Mouse (Mus musculus) forebrain, embryonic 15.5 days (tissue): ENCODE measurements around the gene Cttn. TPM values are rescaled to one million over a fixed set of nuclear protein-coding genes. Genes with fewer than 3 reads are reported as not detected.

Experiments
- ATAC-seq: fragments of 200-750 bp; cut with Nextera tagmentation; replicated peaks from 2 replicates; pipeline ENCODE4 v1.8.0; 2017; ENCODE audit warnings: mild to moderate bottlenecking, moderate TSS enrichment, moderate library complexity
- H3K27ac ChIP-seq: fragments of 300-500 bp; sonication (generic); replicated peaks from 2 replicates; pipeline ENCODE4 v1.5.1; 2015; ENCODE audit warnings: mild to moderate bottlenecking, inconsistent platforms
- H3K27me3 ChIP-seq: fragments of 300-500 bp; sonication (generic); 2 replicates; pipeline ENCODE4 v1.6.1; 2015; ENCODE audit warnings: inconsistent platforms
- H3K36me3 ChIP-seq: fragments of 300-500 bp; sonication (generic); 2 replicates; pipeline ENCODE4 v1.6.1; 2015; ENCODE audit warnings: mild to moderate bottlenecking, inconsistent platforms
- H3K4me1 ChIP-seq: fragments of 300-500 bp; sonication (generic); 2 replicates; pipeline ENCODE4 v1.6.1; 2015; ENCODE audit warnings: inconsistent platforms
- H3K4me2 ChIP-seq: fragments of 300-500 bp; sonication (generic); replicated peaks from 2 replicates; pipeline ENCODE4 v1.6.1; 2015; ENCODE audit warnings: mild to moderate bottlenecking, inconsistent platforms
- H3K4me3 ChIP-seq: fragments of 300-500 bp; sonication (generic); 2 replicates; pipeline ENCODE4 v1.5.1; 2015; ENCODE audit warnings: mild to moderate bottlenecking, inconsistent platforms
- H3K9ac ChIP-seq: fragments of 300-500 bp; sonication (generic); replicated peaks from 2 replicates; pipeline ENCODE4 v1.6.1; 2015; ENCODE audit warnings: mild to moderate bottlenecking, inconsistent platforms
- H3K9me3 ChIP-seq: fragments of 300-500 bp; sonication (generic); 2 replicates; pipeline ENCODE4 v1.6.1; 2016; ENCODE audit warnings: inconsistent platforms
- WGBS: fragments of 180-500 bp; shearing (Covaris S2); methylation state at CpG from one replicate; pipeline ENCODE4 v1.1.7; 2015; ENCODE audit warnings: mixed read lengths; 5-methylcytosine and 5-hydroxymethylcytosine counted together
- polyA plus RNA-seq: library from polyadenylated mRNA; unstranded; fragments of >200 nt; fragmentation: Nextera tagmentation; extraction: Ambion mirVana; gene quantifications from 2 replicates; pipeline ENCODE4 v1.2.1, GENCODE M21; 2015

The Cttn gene
- polyA plus RNA-seq, 1 experiment from 2014 or later = 171 TPM

DNA sequence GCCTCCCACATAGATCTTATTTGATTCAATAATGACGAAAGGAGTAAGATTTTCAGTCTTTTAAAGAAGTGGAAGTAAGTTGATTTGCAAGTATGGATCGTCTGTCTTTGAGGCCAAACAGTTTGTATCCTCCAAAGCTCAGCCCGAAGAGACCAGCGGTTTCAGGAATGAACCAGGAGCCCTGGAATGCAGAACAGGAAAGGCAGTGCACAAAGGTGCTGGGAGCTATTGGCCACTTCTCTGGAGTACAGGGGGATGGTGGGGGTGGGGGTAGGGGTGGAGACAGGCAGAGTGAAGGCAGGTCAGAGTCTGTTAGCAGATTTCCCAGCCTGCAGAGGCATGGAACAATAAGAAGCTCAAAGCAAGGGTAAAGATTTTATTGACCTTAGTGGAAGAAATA, 2.7 kb upstream of the Cttn start:
- peaks cover 18% of the 10 kb centered on the region for H3K36me3 ChIP-seq
- H3K9me3 ChIP-seq = no peaks in the 10 kb centered on the region
- H3K4me3 ChIP-seq = no peak overlapping the region
- no peak overlapping the region for H3K9ac ChIP-seq
- ATAC-seq = no peak
- no peaks in the 10 kb centered on the region for H3K27me3 ChIP-seq
- no peak overlapping the region for H3K27ac ChIP-seq
- 82% methylated on average over 4 of the region's 4 CpGs for WGBS
- H3K4me2 ChIP-seq = no peak overlapping the region
- H3K4me1 ChIP-seq = peaks cover 18% of the 10 kb centered on the region

DNA sequence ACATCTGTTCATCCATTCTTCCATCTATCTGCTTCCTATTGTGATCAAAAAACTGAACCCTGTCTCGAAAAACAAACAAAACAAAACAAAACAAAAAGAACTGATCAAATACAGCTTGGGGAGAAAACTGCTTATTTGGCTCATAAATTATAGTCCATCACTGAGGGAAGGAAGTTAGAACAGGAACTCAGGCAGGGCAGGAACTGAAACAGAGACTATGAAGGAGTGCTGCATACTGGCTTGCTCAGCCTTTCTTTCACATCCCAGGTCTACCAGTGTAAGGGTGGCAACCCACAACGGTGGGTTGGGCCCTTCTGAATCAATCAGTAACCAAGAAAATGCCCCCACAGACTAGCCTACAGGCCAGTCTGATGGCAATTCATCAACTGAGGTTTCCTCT, 294 bp upstream of the Cttn start:
- WGBS = 77% methylated on average over 2 of the region's 2 CpGs
- 0 out of 2 replicates have a peak, but pooled peaks cover 3% of the 10 kb centered on the region for H3K36me3 ChIP-seq
- peak overlapping the region; percentile 90 for H3K4me2 ChIP-seq

DNA sequence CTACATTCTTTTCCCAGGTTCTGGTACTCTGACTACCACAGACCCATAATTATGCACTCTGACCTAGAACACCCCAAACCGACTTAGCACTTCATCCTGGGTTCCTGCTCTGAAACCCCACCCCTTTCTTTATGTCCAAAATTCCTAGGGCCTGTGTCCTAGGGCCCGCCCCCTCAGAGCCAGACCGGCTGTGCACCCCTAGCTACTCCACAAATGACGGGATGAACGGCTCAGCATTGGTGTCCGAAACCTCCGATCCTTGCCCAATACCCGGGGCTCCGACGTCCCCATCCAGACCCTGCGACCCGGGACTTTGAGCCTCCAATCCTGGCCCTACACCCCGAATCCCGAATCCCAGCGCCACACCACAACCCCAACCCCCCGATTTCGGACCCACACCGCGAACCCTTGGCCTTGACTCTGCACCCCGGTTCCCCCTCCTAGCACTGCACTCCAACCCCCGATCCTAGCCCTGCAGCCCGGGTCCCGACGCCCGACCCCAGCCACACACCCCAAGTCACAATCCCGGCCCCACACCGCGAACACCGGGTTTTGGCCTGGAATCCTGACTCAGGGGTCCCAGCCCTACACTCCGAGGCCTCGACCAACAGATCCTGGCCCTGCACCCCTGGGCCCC, 783 bp downstream of the Cttn start:
- Histone ChIP-seq H3K9ac (peak overlapping the region; percentile 100), H3K27ac (peak overlapping the region; percentile 79), H3K4me1 (peaks cover 23% of the 10 kb centered on the region), H3K36me3 (peaks cover 4% of the 10 kb centered on the region), H3K9me3 (no peaks in the 10 kb centered on the region), H3K4me3 (peak overlapping the region; percentile 99), H3K4me2 (peak overlapping the region; percentile 90), H3K27me3 (no peaks in the 10 kb centered on the region)
- ATAC-seq = peak; percentile 24; the same call in 1 of the 2 replicates
- WGBS = 1% methylated on average over 31 of the region's 31 CpGs

More for the DNA sequence above, 294 bp upstream of the Cttn start:
- Histone ChIP-seq H3K9me3 (no peaks in the 10 kb centered on the region), H3K9ac (peak overlapping the region; percentile 100), H3K4me1 (peaks cover 23% of the 10 kb centered on the region), H3K27ac (peak overlapping the region; percentile 79), H3K4me3 (peak overlapping the region; percentile 99), H3K27me3 (no peaks in the 10 kb centered on the region)
- ATAC-seq = no peak

DNA sequence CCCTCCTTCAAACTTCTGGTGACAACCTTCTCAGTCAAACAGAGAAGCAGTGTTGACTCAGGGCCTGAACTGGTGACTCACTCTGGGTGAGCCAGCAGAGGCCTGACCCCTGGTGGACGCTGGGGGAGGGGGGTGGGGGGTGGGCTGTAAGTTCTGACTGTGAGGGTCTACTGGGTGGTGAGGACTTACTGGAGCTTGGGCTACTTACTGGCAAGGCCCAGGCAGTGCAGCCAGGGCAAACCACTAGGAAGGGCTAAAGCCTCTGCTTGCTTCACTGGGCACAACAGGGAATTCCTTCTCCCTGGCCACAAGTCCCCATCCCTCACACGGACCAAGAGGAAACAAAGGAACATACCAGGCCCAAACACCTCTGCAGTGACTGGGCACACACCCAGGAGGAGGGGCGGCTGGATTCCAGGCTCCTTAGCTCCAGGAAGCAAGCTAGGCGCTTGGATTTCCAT, 1.6 kb downstream of the Cttn start:
- Histone ChIP-seq H3K27ac (no peak overlapping the region), H3K4me1 (peaks cover 23% of the 10 kb centered on the region), H3K4me2 (peak overlapping the region; percentile 90), H3K9me3 (no peaks in the 10 kb centered on the region), H3K9ac (peak overlapping the region; percentile 100), H3K27me3 (no peaks in the 10 kb centered on the region), H3K4me3 (peak overlapping the region; percentile 99), H3K36me3 (peaks cover 12% of the 10 kb centered on the region)
- no peak for ATAC-seq
- WGBS = 26% methylated on average over 4 of the region's 4 CpGs

DNA sequence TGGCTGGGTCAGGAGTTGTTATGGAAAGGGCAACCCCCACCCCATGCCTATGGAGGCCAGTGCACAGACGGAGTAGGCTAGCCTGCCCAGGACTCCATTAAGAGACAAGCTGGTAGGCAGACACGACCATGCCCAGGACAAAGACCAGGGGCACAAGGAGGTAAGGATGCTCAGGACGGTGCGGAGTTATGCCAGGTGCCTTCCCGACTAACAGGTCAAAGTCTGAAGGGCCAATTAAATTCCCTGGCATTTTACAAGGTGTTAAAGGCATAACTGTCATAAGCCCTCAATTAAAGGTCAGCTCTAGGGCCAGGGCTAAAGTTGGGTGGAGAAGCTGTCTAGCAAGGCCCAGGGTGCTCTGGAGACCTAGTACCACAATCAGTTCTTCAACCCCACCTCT, 2.1 kb downstream of the Cttn start:
- Histone ChIP-seq H3K9ac (no peak overlapping the region), H3K27me3 (no peaks in the 10 kb centered on the region)

DNA sequence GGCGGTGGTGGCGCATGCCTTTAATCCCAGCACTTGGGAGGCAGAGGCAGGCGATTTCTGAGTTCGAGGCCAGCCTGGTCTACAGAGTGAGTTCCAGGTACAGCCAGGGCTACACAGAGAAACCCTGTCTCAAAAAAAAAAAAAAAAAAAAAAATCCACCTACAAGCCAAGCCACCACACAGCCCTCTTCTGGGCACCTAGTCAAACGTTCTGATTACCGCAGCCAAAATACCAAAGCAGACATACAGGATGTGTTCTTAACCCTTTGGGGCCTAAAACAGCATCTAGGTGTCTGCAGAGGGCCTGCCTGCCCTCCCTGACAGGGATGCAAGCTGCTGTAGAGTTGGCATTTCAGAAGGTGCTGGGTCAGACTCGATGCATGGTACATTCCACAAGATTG, 8.2 kb downstream of the Cttn start:
- WGBS = 80% methylated on average over 7 of the region's 7 CpGs
- no peak for ATAC-seq
- no peaks in the 10 kb centered on the region for H3K4me1 ChIP-seq
- no peaks in the 10 kb centered on the region for H3K27me3 ChIP-seq
- H3K9ac ChIP-seq = no peak overlapping the region
- H3K36me3 ChIP-seq = peaks cover 72% of the 10 kb centered on the region
- no peak overlapping the region for H3K4me2 ChIP-seq
- H3K27ac ChIP-seq = no peak overlapping the region
- no peaks in the 10 kb centered on the region for H3K9me3 ChIP-seq
- H3K4me3 ChIP-seq = no peak overlapping the region

More for the DNA sequence above, 2.1 kb downstream of the Cttn start:
- no peak for ATAC-seq
- Histone ChIP-seq H3K4me3 (peak overlapping the region; percentile 99; the same call in 1 of the 2 replicates), H3K27ac (no peak overlapping the region), H3K4me2 (no peak overlapping the region), H3K36me3 (peaks cover 14% of the 10 kb centered on the region), H3K9me3 (no peaks in the 10 kb centered on the region), H3K4me1 (peaks cover 23% of the 10 kb centered on the region)
- WGBS = 93% methylated on average over 5 of the region's 5 CpGs

DNA sequence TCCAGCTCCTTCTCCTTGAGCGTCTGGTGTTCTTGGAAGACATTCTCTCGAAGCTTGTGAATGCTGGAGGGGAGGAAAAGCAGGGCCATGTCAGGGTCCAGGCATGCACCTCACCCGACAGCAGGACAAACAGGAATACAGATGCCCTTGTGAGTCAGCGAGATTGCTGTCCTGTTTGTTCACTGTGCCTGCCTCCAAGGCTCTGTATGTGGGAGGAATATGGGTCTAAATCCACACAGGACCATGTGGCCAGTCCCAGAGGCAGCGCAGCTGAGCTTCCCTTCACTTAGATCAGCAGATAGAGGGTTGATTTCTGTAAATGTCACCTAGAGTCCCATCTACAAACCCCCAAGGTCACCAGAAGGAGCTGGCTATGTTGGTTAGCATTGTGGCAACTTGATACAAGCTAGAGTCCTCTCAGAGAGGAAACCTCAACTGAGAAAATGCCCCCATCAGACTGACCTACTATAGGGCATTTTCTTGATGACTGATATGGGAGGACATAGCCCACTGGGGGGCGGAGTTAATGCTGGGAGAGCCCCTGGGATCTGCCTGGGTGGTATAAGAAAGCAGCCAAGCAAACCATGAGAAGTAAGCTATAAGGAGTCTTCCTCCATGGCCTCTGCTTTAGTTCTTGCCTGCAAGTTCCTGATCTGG, 9.4 kb downstream of the Cttn start:
- no peak for ATAC-seq
- 97% methylated on average over 6 of the region's 6 CpGs for WGBS

DNA sequence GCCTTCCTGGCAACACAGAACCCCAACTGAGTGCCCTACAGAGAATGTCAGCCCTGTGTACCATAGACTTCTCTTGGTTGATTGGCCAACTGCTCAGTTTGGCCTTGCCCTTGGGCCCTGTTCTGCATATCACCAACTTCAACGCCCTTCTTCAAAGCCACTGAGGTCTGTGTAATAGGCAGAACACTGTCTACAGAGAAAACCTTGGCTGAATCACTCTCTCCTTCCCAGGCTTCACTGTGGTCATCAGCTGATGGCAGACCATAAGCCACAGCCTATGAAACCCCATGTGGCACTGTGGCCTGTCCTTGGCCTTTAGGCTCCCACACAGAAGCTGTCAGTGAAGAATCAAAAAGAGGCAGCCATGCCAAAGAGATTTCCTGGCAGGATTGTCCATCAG, 11.9 kb downstream of the Cttn start:
- Histone ChIP-seq H3K36me3 (peaks cover 94% of the 10 kb centered on the region), H3K4me3 (no peak overlapping the region), H3K4me2 (no peak overlapping the region), H3K27me3 (no peaks in the 10 kb centered on the region), H3K9ac (no peak overlapping the region), H3K4me1 (no peaks in the 10 kb centered on the region), H3K27ac (no peak overlapping the region), H3K9me3 (no peaks in the 10 kb centered on the region)
- 97% methylated on average over 1 of the region's 1 CpGs for WGBS
- no peak for ATAC-seq

More for the DNA sequence above, 9.4 kb downstream of the Cttn start:
- Histone ChIP-seq H3K9me3 (no peaks in the 10 kb centered on the region), H3K4me2 (no peak overlapping the region), H3K36me3 (peaks cover 84% of the 10 kb centered on the region), H3K9ac (no peak overlapping the region), H3K4me3 (no peak overlapping the region), H3K27ac (no peak overlapping the region), H3K27me3 (no peaks in the 10 kb centered on the region), H3K4me1 (no peaks in the 10 kb centered on the region)

DNA sequence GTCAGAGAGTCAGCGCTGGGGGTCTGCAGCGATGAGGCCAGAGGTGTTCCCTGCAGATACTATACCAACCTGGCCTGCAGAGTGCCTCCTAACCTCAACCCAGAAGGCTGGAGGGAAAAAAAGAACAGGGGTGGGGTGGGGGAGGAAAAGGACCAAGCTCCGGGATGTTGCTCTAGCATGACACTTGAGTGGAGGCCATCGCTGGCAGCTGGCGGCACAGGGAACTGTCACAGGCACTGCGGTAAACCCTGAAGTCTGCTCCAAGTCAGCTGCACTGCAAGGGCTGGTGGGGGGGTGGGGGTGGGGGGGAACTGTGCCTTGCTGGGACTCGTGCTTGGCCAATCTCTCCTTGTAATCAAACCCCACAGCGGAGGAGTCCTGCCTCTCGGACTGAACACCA, 20.1 kb downstream of the Cttn start:
- WGBS = 85% methylated on average over 9 of the region's 9 CpGs
- H3K4me2 ChIP-seq = no peak overlapping the region
- H3K9ac ChIP-seq = no peak overlapping the region
- H3K27me3 ChIP-seq = no peaks in the 10 kb centered on the region
- H3K4me3 ChIP-seq = no peak overlapping the region
- H3K27ac ChIP-seq = 0 out of 2 replicates have a peak overlapping the region, but pooled peaks have one; percentile 56
- H3K36me3 ChIP-seq = peaks cover 78% of the 10 kb centered on the region
- H3K4me1 ChIP-seq = peaks cover 9% of the 10 kb centered on the region
- H3K9me3 ChIP-seq = no peaks in the 10 kb centered on the region
- ATAC-seq = no peak

DNA sequence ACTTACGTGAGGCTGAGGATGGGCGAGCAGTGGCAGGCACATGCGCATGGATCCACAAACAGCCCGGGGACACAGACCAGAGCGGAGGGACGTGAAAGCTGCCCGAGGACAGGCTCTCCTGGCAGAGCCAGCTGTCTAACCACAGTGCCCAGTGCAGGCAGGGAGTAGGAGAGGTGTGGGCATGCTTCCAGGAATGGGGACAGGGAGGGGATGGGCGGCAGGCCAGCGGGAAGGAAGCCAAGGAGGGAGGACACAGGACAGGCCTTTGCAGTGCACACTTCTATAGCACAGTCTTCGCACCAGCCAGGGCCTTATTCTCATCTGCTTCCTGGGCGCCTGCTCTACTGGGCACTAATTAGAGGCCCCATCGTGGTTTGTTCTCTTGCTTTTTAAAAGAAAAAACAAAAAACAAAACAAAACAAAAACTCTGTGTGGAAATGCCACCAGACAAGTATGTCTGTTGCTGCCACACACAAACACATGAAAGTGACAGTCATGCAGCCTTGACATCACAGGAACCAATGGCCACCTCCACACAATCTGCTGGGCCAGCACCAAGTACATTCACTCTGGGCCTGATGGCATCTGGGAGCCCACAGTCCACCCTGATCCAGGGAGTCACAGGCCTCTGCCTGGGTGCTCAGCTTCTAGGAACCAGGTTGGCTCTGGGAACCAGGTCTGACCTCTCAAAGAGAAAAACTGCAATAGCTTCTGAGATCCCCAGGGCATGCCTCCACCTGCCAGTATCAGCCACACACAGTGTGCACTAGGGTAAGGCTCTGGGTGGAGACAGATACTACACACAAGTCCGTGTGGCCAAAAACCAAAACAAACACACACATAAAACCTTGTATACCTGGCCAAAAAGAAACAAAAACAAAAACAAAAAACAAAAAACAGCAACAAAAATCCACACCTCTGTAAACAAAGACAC, 20.9 kb downstream of the Cttn start:
- H3K27ac ChIP-seq = peak overlapping the region; percentile 56
- peaks cover 9% of the 10 kb centered on the region for H3K4me1 ChIP-seq
- H3K9ac ChIP-seq = no peak overlapping the region
- no peaks in the 10 kb centered on the region for H3K9me3 ChIP-seq
- peak; percentile 90 for ATAC-seq
- 44% methylated on average over 13 of the region's 13 CpGs for WGBS
- peaks cover 78% of the 10 kb centered on the region for H3K36me3 ChIP-seq
- H3K4me2 ChIP-seq = no peak overlapping the region
- H3K27me3 ChIP-seq = no peaks in the 10 kb centered on the region
- H3K4me3 ChIP-seq = no peak overlapping the region

DNA sequence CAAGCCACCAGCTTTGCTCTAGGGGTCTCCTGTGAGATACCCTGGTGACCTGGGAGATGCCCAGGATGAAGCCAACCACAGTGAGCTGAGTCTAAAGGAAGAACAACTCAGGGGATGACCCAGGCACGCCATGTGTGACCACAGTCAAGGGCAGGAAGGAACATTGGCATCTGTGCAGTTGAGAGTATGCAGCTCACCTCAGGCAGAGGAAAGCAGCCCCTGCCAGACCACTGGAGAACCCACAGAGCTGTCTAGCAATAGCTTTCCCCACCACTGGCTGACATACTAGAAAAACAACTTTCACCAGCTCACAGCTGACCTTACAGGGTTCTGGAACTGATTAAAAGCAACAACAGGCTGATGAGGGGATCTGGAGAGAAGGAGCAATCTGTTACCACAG, 22.6 kb downstream of the Cttn start:
- no peak overlapping the region for H3K4me3 ChIP-seq
- 91% methylated on average over 1 of the region's 1 CpGs for WGBS

DNA sequence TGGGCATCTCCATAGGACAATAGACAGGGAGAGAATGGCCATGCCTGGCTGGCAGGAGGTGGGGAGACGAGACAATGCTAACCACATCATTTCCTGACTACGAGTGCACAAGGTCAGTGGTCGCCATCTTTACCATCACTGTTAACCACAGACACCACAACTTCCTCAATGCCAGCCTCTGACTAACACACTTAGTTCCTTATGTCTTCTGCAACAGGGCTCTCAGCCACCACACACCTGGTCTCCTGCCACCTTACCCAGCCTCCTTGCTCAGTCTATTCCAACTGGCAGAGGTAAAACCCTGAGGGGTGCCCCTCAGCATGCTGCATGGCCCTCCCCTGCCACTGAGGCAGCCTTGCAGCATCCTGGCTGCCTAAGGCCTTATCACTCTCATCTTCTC, 23.7 kb downstream of the Cttn start:
- 86% methylated on average over 3 of the region's 3 CpGs for WGBS
- Histone ChIP-seq H3K4me3 (no peak overlapping the region), H3K27ac (no peak overlapping the region), H3K9ac (no peak overlapping the region), H3K36me3 (peaks cover 71% of the 10 kb centered on the region), H3K9me3 (no peaks in the 10 kb centered on the region), H3K27me3 (no peaks in the 10 kb centered on the region), H3K4me1 (peaks cover 9% of the 10 kb centered on the region), H3K4me2 (no peak overlapping the region)
- no peak for ATAC-seq

More for the DNA sequence above, 22.6 kb downstream of the Cttn start:
- peaks cover 9% of the 10 kb centered on the region for H3K4me1 ChIP-seq
- H3K27ac ChIP-seq = no peak overlapping the region
- H3K9me3 ChIP-seq = no peaks in the 10 kb centered on the region
- ATAC-seq = no peak
- peaks cover 75% of the 10 kb centered on the region for H3K36me3 ChIP-seq
- H3K4me2 ChIP-seq = no peak overlapping the region
- no peak overlapping the region for H3K9ac ChIP-seq
- no peaks in the 10 kb centered on the region for H3K27me3 ChIP-seq
